Mouse (Mus musculus): ENCODE measurements around the gene Pcdh9.

Pcdh9 gene

GRCm38 (mm10) chr14:93039326-93040221 is 850.9 kb downstream of the Pcdh9 start:
- in situ Hi-C loops (cut with MboI, MseI): no loop called here

GRCm38 (mm10) chr14:93009147-93010064 is 881.1 kb downstream of the Pcdh9 start:
- in situ Hi-C loops (cut with MboI, MseI): no loop called here
